Mouse (Mus musculus) layer of hippocampus, postnatal 25 days (tissue): ENCODE measurements around the gene Nrbf2. TPM values are rescaled to one million over a fixed set of nuclear protein-coding genes. Genes with fewer than 3 reads are reported as not detected.

ENCODE experiments used
- DNase-seq, 2 experiments: peaks; one replicate each; pipeline ENCODE4 v3.0.0; 2022; ENCODE audit warnings: mixed read lengths in 2 of 2, low spot score in 1 of 2; ENCODE audit errors: extremely low spot score in 1 of 2
- total RNA-seq, 2 experiments: library from RNA; stranded (reverse); gene quantifications; 2 replicates each; pipeline ENCODE4 v1.2.3; 2021

Gene Nrbf2
- total RNA-seq, 2 experiments from 2014 or later, result 17.9 to 21.1 TPM

GRCm38 (mm10) chr10:67295938-67296466 is 10.9 kb upstream of the Nrbf2 start:
- DNase-seq, result no peak

DNA sequence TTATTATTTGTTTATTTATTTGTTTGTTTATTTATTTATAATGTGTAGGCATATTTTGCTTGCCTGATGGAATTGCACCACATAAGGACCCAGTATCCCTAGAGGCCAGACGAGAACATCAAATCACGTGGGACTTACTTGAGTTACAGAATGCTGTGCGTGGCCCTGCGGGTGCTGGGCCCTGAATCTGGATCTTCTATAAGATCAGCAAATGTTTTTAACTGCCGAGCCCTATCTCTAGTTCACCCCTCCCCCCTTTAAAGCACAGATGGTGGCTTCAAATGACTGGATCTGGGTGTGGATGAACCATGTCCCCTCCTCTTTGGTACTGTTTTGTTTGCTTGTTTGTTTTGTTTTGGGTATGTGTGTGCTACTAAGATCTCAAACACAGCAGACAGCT is 10.2 kb upstream of the Nrbf2 start:
- DNase-seq, result no peak

DNA sequence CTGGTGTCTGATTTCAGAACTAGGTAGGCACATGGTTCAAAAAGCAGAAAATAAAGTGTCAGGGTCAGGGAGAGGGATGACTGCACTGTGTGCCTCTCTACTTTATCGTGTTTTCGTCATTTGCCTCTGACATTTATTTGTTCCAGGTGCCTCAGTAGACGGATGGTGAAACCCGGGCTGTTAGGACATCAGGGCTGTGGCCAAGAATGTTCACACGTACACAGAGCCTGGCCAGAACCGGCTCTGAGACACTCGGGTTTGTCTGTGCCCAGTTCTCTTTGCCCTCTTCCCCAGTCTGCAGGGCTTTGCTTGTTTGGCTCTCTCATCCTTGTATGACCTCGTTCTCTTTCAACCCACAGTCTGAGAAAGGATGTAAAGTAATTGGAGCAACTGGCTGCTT is 6.0 kb upstream of the Nrbf2 start:
- DNase-seq, result no peak

- no peak for DNase-seq
These were observed 5.5 kb upstream of the Nrbf2 start for GRCm38 (mm10) chr10:67290622-67291021.

DNA sequence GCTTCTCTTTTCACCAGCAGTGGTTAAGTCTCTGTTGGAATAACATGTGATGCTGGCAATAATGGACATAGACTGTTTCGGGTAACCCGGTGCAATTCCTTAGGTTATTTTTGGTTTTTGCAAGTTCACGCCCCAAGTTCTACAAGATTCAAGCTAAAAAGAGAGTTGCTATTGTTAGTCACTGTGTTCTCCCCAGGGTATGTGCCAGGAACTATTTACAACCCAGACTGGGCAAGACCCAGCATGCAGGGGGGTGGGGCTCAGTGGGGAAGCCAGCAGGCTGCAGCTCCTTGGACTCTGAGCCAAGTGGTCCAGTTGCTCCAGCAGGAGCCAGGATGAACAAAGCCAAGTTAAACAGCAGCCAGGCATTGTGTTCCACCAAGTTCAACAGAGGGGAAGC is 2.8 kb upstream of the Nrbf2 start:
- DNase-seq, result peak in 1 of 2 experiments; percentile 31

GRCm38 (mm10) chr10:67284761-67285175 is 337 bp downstream of the Nrbf2 start:
- DNase-seq, result no peak

DNA sequence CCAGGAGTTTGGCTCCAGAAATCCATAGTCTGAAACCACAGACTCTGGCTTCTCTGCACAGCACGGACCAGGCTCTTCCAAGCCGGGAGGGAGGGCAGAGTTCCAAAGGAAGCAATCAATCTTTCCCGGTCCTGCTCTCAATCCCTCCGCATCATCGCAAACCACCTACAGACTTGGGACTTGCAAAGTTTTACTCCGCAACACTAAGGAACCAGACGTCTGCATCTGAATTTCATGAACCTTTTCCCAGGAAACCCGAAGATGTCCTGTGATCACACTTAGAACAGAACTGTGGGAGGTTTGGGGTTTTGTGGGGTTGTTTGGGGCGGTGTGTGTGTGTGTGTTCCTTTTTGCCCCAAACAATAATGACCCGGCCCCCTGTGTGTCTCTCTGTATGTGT is 794 bp downstream of the Nrbf2 start:
- DNase-seq, result no peak

DNA sequence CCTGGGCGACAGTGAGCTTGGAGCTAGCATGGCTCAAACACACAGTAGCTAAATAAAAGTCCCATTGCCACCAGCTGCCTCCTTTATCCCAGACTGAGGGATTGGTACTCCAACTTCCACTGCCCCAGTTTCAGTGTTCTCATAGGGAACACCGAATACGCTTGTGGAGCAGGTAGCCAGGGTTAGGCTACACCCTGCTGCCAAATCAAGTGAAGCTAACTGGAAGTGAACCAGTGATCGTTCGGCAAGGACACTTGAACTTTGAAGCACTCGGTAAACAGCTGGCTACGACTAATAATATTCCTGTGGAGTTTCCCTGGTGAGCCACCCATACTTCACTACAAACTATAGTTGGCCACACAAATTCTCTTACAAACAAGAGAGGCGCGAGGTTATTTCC is 1.6 kb downstream of the Nrbf2 start:
- no peak for DNase-seq

DNA sequence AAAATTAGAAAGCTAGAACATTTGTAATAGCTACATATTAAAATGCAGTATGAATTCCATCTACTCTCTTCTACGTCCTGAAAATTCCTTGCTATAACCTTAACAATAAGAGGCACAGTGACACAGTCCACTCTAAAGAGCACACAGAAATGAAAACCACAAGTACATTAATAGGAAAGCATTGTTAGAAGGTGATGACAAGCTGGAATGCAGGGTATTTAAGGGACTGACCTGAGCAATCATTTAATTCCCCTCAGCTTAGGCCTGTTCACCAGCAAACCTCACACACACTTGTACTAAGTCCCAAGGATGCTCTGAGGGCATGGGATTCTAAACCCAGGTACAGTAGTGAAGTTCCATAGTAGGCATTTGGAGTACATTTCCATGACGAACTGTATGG is 2.6 kb downstream of the Nrbf2 start:
- no peak for DNase-seq

DNA sequence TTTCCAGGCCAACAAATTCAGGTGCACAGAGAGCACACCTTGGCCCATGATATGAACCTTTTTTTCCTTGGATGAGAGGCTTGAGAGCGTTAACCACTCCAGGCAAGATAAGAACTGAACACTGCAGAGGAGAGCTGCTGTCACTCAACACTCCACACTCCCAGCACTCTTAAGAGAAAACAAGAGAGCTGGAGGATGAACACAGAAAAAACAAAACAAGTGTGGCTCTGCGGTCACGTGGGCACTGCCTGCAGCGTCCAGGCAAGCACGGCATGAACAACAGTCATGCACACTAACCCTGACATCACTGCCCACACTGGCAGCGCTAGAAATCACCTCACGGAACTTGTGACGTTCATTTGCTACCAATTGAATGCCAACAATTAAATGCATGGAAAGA is 3.3 kb downstream of the Nrbf2 start:
- DNase-seq, result no peak

DNA sequence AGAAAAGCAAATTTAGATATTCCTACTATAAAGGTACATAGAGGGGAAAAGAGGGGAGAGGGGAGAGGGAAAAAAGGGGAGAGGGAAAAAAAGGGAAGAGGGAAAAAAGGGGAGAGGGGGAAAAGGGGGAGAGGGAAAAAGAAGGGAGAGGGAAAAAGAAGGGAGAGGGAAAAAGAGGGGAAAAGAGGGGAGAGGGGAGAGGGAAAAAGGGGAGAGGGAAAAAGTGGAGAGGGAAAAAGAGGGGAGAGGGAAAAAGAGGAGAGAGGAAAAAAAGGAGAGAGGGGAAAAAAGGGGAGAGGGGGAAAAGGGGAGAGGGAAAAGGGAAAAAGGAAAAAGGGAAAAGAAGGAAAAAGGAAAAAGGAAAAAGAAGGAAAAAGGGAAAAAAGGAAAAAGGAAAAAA is 9.2 kb downstream of the Nrbf2 start:
- no peak for DNase-seq

DNA sequence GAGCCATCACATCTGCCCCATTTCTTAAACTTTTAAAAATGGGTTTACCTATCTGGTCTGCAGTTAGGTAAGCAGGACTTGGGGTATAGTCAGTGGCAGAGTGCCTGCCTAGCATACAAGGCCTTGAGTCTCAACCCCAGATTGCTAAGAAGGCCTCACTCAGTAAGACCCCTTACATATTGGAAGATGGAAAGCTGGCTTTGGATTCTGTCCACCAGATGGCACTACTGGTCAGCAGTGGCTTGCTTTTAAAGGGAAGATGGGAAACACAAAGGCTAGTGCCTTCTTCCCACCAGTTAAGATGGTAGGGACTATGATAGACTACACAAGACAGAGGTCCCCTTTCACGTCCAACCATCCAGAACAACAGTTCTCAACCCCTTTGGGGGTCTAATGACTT is 20.3 kb downstream of the Nrbf2 start:
- peak in 1 of 2 experiments; percentile 56 for DNase-seq

DNA sequence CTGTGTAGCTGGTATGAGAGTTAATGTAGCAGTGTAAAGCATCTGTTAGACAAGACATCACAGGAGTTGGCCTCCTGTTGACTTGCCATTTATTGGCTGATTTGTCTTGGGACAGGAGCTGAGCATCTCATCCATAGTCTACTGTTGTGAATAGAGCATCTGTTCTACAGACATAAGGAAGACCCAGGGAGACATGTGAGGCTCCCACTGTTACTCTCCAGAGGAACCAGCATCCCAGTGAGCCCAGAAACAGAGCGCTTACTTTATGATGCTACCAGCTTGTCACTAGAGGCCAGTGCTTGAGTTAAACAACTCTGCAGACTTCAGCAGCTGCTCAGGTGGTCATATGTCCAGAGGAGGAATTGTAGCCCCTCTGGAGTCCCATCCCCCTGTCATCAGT is 32.0 kb downstream of the Nrbf2 start:
- no peak for DNase-seq

GRCm38 (mm10) chr10:67252353-67252752 is 32.8 kb downstream of the Nrbf2 start:
- no peak for DNase-seq

DNA sequence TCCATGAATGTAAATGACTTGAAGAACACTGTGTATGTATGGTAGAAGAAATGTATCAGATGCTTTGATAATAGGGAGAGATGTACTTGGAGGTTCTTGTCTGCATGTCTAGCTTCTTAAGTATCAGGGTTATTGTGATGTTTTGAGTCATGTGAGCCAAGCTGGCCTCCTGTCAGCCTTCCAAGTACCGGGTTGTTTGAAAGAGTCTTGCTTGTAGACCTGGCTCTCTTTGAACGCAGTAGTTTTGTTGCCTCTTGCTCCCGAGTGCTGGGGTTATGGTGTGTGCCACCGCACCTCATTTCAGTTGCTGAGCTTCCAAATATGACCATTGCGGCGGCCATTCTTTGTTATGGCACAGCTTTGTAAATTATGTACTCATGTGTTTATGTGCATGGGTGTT is 34.3 kb downstream of the Nrbf2 start:
- no peak for DNase-seq

DNA sequence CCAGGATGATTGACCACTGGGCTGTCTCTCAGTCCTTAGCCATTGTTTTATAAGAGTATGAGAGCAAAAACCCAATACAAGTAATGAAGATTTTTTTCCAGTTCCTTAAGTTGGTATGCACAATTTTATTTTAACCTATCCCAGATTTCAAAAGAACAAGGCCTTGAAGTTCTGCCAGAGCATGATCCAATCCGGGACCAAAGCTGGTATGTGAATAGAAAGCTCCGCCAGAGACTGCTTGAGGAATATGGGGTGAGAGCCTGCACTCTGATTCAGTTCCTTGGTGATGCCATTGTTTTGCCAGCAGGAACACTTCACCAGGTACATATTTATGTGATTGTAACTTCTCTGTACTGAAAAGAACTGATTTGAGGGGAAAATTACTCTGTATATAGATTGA is 35.6 kb downstream of the Nrbf2 start:
- DNase-seq, result no peak

DNA sequence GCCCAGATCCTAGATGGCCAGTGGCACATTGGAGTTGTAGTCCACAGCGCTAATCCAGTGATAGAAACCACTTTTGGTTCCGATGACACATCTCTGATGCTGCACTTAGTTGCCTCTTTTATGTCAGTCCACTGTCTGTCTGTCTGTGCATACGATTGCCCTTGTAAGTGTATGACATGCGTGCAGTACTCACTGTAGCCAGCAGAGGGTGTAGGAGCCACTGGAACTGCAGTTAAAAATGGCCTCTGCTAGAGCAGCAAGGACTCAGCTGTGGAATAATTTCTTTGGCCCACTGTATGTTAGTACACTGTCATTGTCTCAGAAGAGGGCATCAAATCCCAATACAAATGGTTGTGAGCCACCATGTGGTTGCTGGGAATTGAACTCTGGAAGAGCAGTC is 38.0 kb downstream of the Nrbf2 start:
- peak in 1 of 2 experiments; percentile 59 for DNase-seq

GRCm38 (mm10) chr10:67230439-67230838 is 54.7 kb downstream of the Nrbf2 start:
- DNase-seq, result no peak

DNA sequence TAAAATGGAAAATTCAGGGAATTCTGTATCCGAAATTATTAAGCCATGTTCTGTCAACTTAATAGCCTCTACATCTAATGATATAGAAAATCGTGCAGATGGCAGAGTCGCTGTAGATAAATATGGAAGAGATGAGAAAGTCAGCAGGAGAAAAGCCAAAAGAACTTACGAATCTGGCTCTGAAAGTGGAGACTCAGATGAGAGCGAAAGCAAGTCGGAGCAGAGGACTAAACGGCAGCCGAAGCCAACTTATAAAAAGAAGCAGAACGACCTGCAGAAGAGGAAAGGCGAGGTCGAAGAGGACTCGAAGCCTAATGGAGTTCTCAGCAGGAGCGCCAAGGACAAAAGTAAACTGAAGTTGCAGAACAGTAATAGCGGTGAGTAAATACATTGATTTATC is 58.6 kb downstream of the Nrbf2 start:
- DNase-seq, result no peak

- peak in 1 of 2 experiments; percentile 40 for DNase-seq
These were observed 59.0 kb downstream of the Nrbf2 start for GRCm38 (mm10) chr10:67226109-67226508.

DNA sequence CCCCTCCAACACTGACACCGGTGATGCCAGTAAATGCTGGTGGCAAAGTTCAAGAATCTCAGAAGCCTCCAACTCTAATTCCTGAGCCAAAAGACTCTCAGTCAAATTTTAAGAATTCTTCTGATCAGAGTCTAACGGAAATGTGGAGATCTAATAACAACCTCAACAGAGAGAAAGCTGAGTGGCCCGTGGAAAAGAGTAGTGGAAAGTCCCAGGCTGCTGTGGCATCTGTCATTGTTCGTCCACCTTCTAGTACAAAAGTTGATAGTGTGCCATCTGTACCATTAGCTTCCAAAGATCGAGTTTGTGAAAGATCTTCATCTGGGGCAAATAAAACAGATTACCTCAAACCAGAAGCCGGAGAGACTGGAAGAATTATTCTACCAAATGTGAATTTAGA is 59.6 kb downstream of the Nrbf2 start:
- DNase-seq, result no peak

DNA sequence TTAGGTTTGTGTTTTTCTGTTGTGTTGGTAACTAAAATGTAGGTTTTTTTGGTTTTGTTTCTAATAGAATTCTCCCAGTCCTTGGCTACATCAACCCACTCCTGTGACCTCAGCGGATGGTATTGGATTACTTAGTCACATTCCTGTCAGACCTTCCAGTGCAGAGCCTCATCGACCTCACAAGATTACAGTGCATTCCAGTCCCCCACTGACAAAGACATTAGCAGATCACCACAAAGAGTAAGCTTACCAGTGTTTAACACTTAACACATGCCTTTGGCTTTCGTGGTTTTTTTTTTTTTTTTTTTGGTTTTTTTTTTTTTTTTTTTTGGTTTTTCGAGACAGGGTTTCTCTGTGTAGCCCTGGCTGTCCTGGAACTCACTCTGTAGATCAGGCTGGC is 61.2 kb downstream of the Nrbf2 start:
- DNase-seq, result no peak

- DNase-seq, result no peak
These were observed 63.8 kb downstream of the Nrbf2 start for GRCm38 (mm10) chr10:67221284-67221683.
